Mouse (Mus musculus) liver, embryonic 11.5 days (tissue): ENCODE measurements around the gene Tmem88. TPM values are rescaled to one million over a fixed set of nuclear protein-coding genes. Genes with fewer than 3 reads are reported as not detected.

Experiments used
- ATAC-seq: fragments of 200-750 bp; cut with Nextera tagmentation; replicated peaks from 2 replicates; pipeline ENCODE4 v1.8.0; 2017; ENCODE audit warnings: moderate number of reproducible peaks, mild to moderate bottlenecking, moderate TSS enrichment, moderate library complexity; ENCODE audit not compliant: low FRiP score
- DNase-seq: peaks from one replicate; pipeline ENCODE4 v3.0.0-alpha.2; 2017; ENCODE audit warnings: low spot score
- H3K27ac ChIP-seq: fragments of 300-500 bp; sonication (generic); 2 replicates; pipeline ENCODE4 v1.5.1; 2014; ENCODE audit warnings: mild to moderate bottlenecking, low read depth, low read length, control low read depth
- H3K27me3 ChIP-seq: fragments of 300-500 bp; sonication (generic); replicated peaks from 2 replicates; pipeline ENCODE4 v1.6.1; 2014; ENCODE audit warnings: low read length, mixed read lengths; ENCODE audit not compliant: control insufficient read depth, insufficient read depth
- H3K36me3 ChIP-seq: fragments of 300-500 bp; sonication (generic); 2 replicates; pipeline ENCODE4 v1.6.1; 2014; ENCODE audit warnings: mild to moderate bottlenecking, low read length, moderate library complexity, mixed read lengths; ENCODE audit not compliant: control insufficient read depth, insufficient read depth
- H3K4me1 ChIP-seq: fragments of 300-500 bp; sonication (generic); replicated peaks from 2 replicates; pipeline ENCODE4 v1.6.1; 2014; ENCODE audit warnings: low read length, mixed read lengths; ENCODE audit not compliant: control insufficient read depth, insufficient read depth
- H3K4me2 ChIP-seq: fragments of 300-500 bp; sonication (generic); 2 replicates; pipeline ENCODE4 v1.6.1; 2014; ENCODE audit warnings: mild to moderate bottlenecking, control low read depth, moderate library complexity
- H3K4me3 ChIP-seq: fragments of 300-500 bp; sonication (generic); 2 replicates; pipeline ENCODE4 v1.5.1; 2014; ENCODE audit warnings: low read depth, low read length, control low read depth
- H3K9ac ChIP-seq: fragments of 300-500 bp; sonication (generic); 2 replicates; pipeline ENCODE4 v1.6.1; 2014; ENCODE audit warnings: low read depth, low read length, control low read depth
- H3K9me3 ChIP-seq: fragments of 300-500 bp; sonication (generic); 2 replicates; pipeline ENCODE4 v1.6.1; 2016; ENCODE audit warnings: low read length, inconsistent platforms, mixed read lengths; ENCODE audit not compliant: control insufficient read depth
- WGBS: fragments of 180-500 bp; shearing (Covaris S2); extraction: QIAGEN DNeasy Blood & Tissue Kit; methylation state at CpG from one replicate; pipeline ENCODE4 v1.1.7; 2014; 5-methylcytosine and 5-hydroxymethylcytosine counted together
- polyA plus RNA-seq: library from polyadenylated mRNA; unstranded; fragments of >200 nt; fragmentation: Nextera tagmentation; extraction: Ambion mirVana; gene quantifications from 2 replicates; pipeline ENCODE4 v1.2.1, GENCODE M21; 2014

The Tmem88 gene
- polyA plus RNA-seq, 1 experiment from 2014 or later, result 26.2 TPM

DNA sequence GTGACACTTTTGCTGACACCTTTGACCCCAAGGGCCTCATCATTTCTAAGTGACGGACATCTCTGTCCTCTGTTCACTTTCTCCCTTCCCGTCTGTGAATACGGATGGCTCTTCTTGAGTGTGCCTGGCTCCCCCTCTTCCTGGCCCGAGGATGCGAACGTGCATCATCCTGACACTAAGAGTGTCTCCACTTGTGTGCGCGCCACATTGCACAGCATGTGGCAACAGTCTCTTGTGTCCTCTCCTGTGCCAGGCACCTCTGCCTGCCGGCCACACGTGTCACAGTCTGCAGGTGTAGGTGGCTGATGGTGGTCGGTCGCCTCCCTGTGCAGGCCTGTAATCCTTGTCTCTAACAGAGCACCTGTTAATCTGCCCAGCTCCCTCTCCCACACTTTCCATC, 26.4 kb downstream of the Tmem88 start:
- Histone ChIP-seq H3K4me3 (peak overlapping the region; percentile 9; the same call in 1 of the 2 replicates), H3K27me3 (peaks cover 12% of the 10 kb centered on the region), H3K36me3 (no peaks in the 10 kb centered on the region), H3K4me1 (peaks cover 51% of the 10 kb centered on the region), H3K9ac (no peak overlapping the region), H3K4me2 (peak overlapping the region; percentile 64), H3K27ac (peak overlapping the region; percentile 79; the same call in 1 of the 2 replicates), H3K9me3 (no peaks in the 10 kb centered on the region)
- DNase-seq (no peak), ATAC-seq (no peak)
- WGBS, result 66% methylated on average over 12 of the region's 12 CpGs

DNA sequence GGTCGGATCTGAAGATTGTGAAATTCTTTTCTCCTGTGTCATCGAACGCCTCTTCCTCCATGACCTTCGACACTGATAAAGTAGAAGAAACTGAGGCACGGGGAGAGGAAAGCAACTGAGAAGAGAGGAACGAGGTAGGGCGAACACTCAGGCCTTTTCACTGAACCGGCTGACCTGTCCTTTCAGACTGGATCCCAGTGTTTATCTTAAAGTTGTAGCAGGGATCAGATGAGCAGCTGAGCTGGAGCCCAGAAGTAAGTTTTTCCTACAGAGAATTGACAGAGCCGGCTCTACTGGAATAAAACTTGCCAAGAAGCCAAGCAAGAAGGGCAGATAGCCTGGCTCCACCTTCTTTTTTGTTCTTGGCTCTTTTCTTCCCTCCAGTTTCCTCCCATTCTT, 27.2 kb downstream of the Tmem88 start:
- no peak overlapping the region for H3K9ac ChIP-seq

DNA sequence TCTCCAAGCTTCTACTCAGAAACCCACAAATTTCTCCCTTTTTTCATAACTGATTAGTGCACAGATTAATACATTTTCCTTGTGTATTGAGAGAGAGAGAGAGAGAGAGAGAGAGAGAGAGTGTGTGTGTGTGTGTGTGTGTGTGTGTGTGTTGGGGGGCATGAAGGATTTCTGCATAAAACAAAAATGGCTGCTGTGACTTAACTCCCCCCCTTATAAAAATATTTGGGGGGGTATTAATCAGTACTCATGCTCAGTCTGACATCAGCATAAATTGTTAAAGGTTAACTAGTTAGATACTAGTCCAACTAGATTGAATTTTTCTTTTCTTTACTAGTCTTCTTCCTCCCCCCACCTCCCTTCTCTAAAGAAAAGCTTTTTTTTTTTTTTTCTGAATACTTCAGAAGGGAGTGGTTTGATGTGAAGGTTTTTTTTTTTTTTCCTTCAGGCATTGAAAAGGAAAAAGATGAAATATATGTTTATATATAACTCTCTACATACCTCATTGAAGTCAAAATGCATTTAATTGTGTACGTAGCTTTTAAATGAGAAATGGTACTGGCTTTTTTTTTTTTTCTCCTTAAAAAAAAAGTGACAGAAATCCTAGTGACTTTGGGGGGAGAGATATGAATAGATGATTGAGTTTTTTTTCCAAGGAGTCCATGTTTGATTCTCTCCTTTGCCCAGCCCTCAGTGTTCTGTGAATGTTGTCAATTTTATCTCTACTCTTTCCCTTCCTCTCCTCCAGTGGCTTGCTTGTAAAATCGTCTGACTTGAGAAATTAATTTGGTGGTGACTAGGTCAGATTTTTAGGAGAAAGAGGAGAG, 27.8 kb downstream of the Tmem88 start:
- Histone ChIP-seq H3K27ac (peak overlapping the region; percentile 20; the same call in 1 of the 2 replicates), H3K9me3 (no peaks in the 10 kb centered on the region), H3K36me3 (no peaks in the 10 kb centered on the region), H3K4me1 (peaks cover 62% of the 10 kb centered on the region), H3K9ac (no peak overlapping the region), H3K27me3 (peaks cover 18% of the 10 kb centered on the region), H3K4me2 (peak overlapping the region; percentile 98), H3K4me3 (peak overlapping the region; percentile 88)
- no peak for DNase-seq
- WGBS, result 37% methylated on average over 2 of the region's 2 CpGs
- no peak for ATAC-seq

More for the DNA sequence above, 27.2 kb downstream of the Tmem88 start:
- 30% methylated on average over 9 of the region's 9 CpGs for WGBS
- peaks cover 12% of the 10 kb centered on the region for H3K27me3 ChIP-seq
- H3K4me2 ChIP-seq, result peak overlapping the region; percentile 19
- H3K4me1 ChIP-seq, result peaks cover 55% of the 10 kb centered on the region
- no peak for ATAC-seq
- H3K27ac ChIP-seq, result peak overlapping the region; percentile 20; the same call in 1 of the 2 replicates
- no peaks in the 10 kb centered on the region for H3K36me3 ChIP-seq
- no peak overlapping the region for H3K4me3 ChIP-seq
- H3K9me3 ChIP-seq, result no peaks in the 10 kb centered on the region
- DNase-seq, result no peak

DNA sequence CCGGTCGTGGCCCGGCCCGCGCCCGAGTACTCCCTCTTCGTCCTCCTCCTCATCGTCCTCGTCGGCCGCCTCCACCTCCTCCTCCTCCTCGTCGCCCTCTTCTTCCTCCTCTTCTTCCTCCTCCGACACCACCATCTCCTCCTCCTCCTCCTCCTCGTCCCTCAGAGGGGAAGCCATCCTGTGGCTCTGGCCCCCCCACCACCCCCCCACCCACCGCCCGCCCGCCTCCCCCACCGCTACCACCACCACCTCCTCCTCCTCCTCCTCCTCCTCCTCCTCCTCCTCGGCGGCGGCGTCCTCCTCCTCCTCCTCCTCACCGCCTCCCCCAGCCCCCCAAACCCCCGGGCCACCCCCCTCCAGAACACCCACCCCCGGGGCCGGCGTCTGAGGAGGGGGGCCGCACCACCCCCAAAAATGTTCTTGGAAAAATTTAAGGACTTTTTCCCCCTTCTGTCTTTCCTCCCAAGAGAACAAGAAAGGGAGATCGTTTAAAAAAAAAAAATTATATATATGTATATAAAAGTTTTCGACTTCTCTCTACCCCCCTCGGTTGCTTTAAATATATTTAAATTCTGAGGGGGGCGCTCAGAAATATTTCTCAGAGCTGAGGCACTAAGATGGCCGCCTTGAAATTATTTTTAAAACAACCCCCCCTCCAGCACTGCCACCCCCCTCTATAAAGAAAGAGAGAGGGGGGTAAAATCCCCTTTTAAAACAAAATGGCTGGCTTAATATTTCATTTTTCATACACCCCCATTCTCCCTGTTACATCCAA, 28.6 kb downstream of the Tmem88 start, which contains the start of gene Chd3:
TSS of gene Chd3 (minus strand) at position 192 of the 775 bp plus-strand sequence.
- DNase-seq (no peak), ATAC-seq (no peak)
- Histone ChIP-seq H3K27me3 (peaks cover 18% of the 10 kb centered on the region), H3K4me2 (peak within 1 kb of the TSS; percentile 98), H3K4me1 (peaks cover 66% of the 10 kb centered on the region), H3K9me3 (no peaks in the 10 kb centered on the region), H3K9ac (peak within 1 kb of the TSS; percentile 90), H3K4me3 (peak within 1 kb of the TSS; percentile 88), H3K27ac (peak within 1 kb of the TSS; percentile 87), H3K36me3 (no peaks in the 10 kb centered on the region)
- 10% methylated on average over 14 of the region's 34 CpGs for WGBS

DNA sequence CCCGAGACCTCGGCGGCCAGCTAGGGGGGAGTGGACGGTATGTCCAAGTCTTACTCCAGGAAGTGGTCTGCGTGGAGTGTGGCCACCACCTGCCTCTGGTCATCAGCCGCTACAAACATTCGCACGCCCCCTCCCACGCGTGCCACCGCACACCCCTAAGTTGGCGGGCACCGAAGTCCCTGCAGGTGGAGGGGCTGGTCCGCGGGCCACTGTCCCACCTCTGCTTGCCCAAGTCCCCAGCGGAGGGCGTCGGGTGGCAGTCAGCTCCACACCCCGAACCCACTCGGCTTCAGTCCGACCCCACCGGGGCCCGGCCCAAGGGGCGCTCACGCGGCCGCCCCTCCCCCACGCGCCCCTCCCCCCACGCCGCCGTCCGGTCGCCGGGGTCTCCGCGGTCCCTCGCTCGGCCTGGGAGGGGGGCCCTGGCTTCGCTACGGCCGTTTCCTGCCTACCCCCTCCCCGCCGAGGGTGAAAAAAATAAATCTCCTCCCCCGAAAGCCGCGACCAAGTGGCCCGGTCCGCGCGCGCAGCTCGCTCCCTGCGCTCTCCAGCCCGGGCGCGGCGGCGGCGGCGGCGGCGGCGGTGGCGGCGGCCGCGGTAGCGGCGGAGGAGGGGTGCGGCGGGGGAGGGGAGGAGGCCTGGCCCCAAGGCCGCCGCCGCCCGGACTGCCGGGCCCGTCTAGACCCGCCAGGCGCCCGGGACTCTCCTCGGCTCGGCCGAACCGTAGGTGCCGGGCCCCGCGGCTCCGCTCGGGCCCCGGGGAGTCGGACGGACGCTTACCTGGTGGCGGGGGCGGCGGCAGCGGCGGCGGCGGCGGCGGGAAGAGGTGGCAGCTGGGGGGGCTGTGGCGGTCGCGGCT, 29.4 kb downstream of the Tmem88 start:
- H3K9ac ChIP-seq, result peak overlapping the region; percentile 90
- ATAC-seq (0 out of 2 replicates have a peak, but pooled peaks have one; percentile 21), DNase-seq (peak; percentile 67)
- H3K9me3 ChIP-seq, result no peaks in the 10 kb centered on the region
- peak overlapping the region; percentile 98 for H3K4me2 ChIP-seq
- H3K4me1 ChIP-seq, result peaks cover 62% of the 10 kb centered on the region
- H3K36me3 ChIP-seq, result no peaks in the 10 kb centered on the region
- peaks cover 18% of the 10 kb centered on the region for H3K27me3 ChIP-seq
- H3K27ac ChIP-seq, result peak overlapping the region; percentile 87
- WGBS, result under 1% methylated on average over 64 of the region's 106 CpGs
- peak overlapping the region; percentile 88 for H3K4me3 ChIP-seq

DNA sequence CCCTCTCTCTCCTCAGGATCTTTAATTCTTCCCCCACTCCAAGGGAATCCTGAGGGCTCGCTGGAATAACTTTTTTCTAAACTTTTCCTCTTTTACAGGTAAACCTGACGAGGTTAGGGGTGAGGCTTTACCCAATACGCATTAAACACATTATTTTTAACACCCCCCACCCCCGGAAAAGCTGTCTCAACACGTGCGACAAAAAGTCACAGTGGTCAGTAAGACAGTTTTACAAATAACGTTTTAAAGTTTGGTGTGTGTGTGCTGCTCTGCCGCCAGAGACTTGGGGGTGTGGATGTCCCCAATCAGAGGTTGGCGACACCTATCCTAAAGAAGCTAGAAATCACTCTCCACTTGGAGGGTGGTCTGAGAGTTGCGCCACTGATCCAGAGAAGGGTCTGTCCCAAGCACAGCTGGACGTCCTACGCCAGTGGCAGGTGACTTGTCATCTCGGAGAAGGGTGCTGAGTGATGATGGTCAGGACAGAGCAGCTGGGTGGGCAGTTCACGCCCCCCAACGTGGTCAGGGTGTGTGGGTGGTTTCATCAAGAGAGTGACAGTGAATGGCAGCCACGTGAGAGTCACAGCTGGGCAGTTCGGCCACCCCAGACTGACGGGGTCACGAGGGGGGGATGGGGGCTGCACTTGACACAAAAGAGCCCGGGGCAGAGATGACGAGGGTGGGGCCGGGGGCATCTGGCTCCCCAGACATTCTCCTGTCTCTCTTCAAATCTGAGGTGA, 30.2 kb downstream of the Tmem88 start:
- Histone ChIP-seq H3K4me2 (peak overlapping the region; percentile 98), H3K27me3 (peaks cover 18% of the 10 kb centered on the region), H3K9me3 (no peaks in the 10 kb centered on the region), H3K4me3 (peak overlapping the region; percentile 88), H3K36me3 (peaks cover 3% of the 10 kb centered on the region; the same call in 1 of the 2 replicates), H3K9ac (peak overlapping the region; percentile 90), H3K27ac (peak overlapping the region; percentile 87), H3K4me1 (peaks cover 54% of the 10 kb centered on the region)
- 3% methylated on average over 22 of the region's 22 CpGs for WGBS
- DNase-seq (no peak), ATAC-seq (no peak)

- Histone ChIP-seq H3K27me3 (peaks cover 18% of the 10 kb centered on the region), H3K4me3 (peak overlapping the region; percentile 88), H3K27ac (peak overlapping the region; percentile 87), H3K9me3 (no peaks in the 10 kb centered on the region), H3K4me1 (peaks cover 46% of the 10 kb centered on the region), H3K4me2 (peak overlapping the region; percentile 98), H3K36me3 (peaks cover 3% of the 10 kb centered on the region; the same call in 1 of the 2 replicates), H3K9ac (peak overlapping the region; percentile 90)
- WGBS, result under 1% methylated on average over 22 of the region's 22 CpGs
- DNase-seq, result no peak
- ATAC-seq, result no peak
Observed at GRCm38 (mm10) chr11:69366855-69367615, 31.0 kb downstream of the Tmem88 start.
